ENCODE assay signal across 22 mouse cellular contexts in the genomic region with DNA sequence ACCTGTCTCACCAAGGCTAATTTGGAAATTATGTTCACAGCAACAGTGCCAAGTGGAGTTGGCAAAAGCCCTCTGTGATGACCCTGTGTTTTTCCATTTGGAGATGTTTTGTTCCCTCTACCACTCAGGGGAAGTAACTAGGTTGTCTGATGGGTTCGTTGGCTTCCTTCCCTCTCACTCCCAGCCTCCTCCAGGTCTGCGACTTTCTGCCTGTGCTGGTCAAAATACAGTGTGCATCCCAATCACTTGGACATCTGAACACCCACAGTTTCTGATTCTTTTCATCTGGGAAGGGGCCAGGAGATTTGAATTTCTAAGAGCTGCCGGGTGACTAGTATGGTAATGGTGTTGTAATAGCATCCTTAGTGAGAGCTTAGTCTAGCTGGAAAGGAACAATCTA. TPM values are rescaled to one million over a fixed set of nuclear protein-coding genes. Genes with fewer than 3 reads are reported as not detected.
A peak's percentile ranks its signal among the peaks of the same experiment; 100 is the strongest.
DNase-seq lines count a peak whose midpoint lies in the region; ATAC-seq and TF ChIP-seq lines count a peak whose summit lies in the region.
"Had no signal": no experiment of that assay in that cellular context is flagged by ENCODE, and none has a peak within 500 bp of the region (broad histone marks: within the 10 kb centered on the region; RNA-seq: fewer than 3 reads in every experiment).

No protein-coding gene starts in this region.

- H3K9ac ChIP-seq in forebrain, embryonic 14.5 days (ENCODE audit: low read length), result no peak overlapping the region
- no peak overlapping the region for H3K9ac ChIP-seq in forebrain, embryonic 13.5 days
- H3K9ac ChIP-seq in hindbrain, embryonic 11.5 days (ENCODE audit: low read depth, low read length), result no peak overlapping the region
- H3K9ac ChIP-seq in hindbrain, postnatal 0 days (replicated peaks; ENCODE audit: low read length), result no peak overlapping the region
- no peak overlapping the region for H3K9ac ChIP-seq in midbrain, embryonic 11.5 days (ENCODE audit: low read length)
- H3K9ac ChIP-seq in midbrain, embryonic 13.5 days (replicated peaks), result no peak overlapping the region
- H3K9ac ChIP-seq: embryonic facial prominence, embryonic 13.5 days; heart, embryonic 12.5 days; intestine, embryonic 15.5 days had no signal

- TF ChIP-seq CTCF in hindbrain, postnatal 0 days (IDR thresholded peaks at IDR 0.05; ENCODE audit: low read depth), result no peak

- no peak overlapping the region for H3K27ac ChIP-seq in forebrain, embryonic 14.5 days (ENCODE audit: low read depth, low read length)
- H3K27ac ChIP-seq in forebrain, embryonic 13.5 days, result no peak overlapping the region
- no peak overlapping the region for H3K27ac ChIP-seq in hindbrain, embryonic 11.5 days (ENCODE audit: low read depth, low read length)
- no peak overlapping the region for H3K27ac ChIP-seq in hindbrain, postnatal 0 days
- H3K27ac ChIP-seq in midbrain, embryonic 11.5 days (ENCODE audit: low read depth, low read length), result no peak overlapping the region
- H3K27ac ChIP-seq in midbrain, embryonic 13.5 days, result no peak overlapping the region
- H3K27ac ChIP-seq: embryonic facial prominence, embryonic 13.5 days; intestine, embryonic 15.5 days had no signal

- H3K27me3 ChIP-seq in forebrain, embryonic 14.5 days (replicated peaks; ENCODE audit: control insufficient read depth, insufficient read depth, low read length), result peaks cover 9% of the 10 kb centered on the region
- H3K27me3 ChIP-seq in forebrain, embryonic 13.5 days, result peaks cover 40% of the 10 kb centered on the region
- peaks cover 60% of the 10 kb centered on the region for H3K27me3 ChIP-seq in hindbrain, embryonic 11.5 days (ENCODE audit: control insufficient read depth, insufficient read depth, low read length)
- H3K27me3 ChIP-seq in hindbrain, postnatal 0 days (ENCODE audit: insufficient read depth, low read length), result peaks cover 5% of the 10 kb centered on the region; the same call in 1 of the 2 replicates
- peaks cover 65% of the 10 kb centered on the region for H3K27me3 ChIP-seq in midbrain, embryonic 11.5 days (ENCODE audit: control insufficient read depth, insufficient read depth, low read length)
- H3K27me3 ChIP-seq in midbrain, embryonic 13.5 days, result peaks cover 73% of the 10 kb centered on the region

- whole genome bisulfite sequencing in forebrain, embryonic 14.5 days, result 8% methylated on average over 3 of the region's 3 CpGs
- 7% methylated on average over 3 of the region's 3 CpGs for WGBS in forebrain, embryonic 13.5 days
- 3% methylated on average over 3 of the region's 3 CpGs for WGBS in hindbrain, embryonic 11.5 days
- WGBS in hindbrain, postnatal 0 days, result 4% methylated on average over 3 of the region's 3 CpGs
- 10% methylated on average over 3 of the region's 3 CpGs for WGBS in midbrain, embryonic 11.5 days
- 4% methylated on average over 3 of the region's 3 CpGs for WGBS in midbrain, embryonic 13.5 days

- no peak overlapping the region for H3K4me3 ChIP-seq in forebrain, embryonic 14.5 days (ENCODE audit: low read depth, low read length)
- H3K4me3 ChIP-seq in forebrain, embryonic 13.5 days, result no peak overlapping the region
- no peak overlapping the region for H3K4me3 ChIP-seq in hindbrain, embryonic 11.5 days (ENCODE audit: low read depth, low read length)
- no peak overlapping the region for H3K4me3 ChIP-seq in hindbrain, postnatal 0 days (ENCODE audit: low read length)
- H3K4me3 ChIP-seq in midbrain, embryonic 11.5 days (ENCODE audit: low read depth, low read length), result no peak overlapping the region
- H3K4me3 ChIP-seq in midbrain, embryonic 13.5 days (replicated peaks), result no peak overlapping the region

- DNase-seq in forebrain, embryonic 14.5 days (ENCODE audit: low spot score), result peak; percentile 6
- peak; percentile 32 for DNase-seq in hindbrain, embryonic 11.5 days (ENCODE audit: low spot score)
- no peak for DNase-seq in hindbrain, postnatal 0 days (ENCODE audit: low spot score)
- peak; percentile 89 for DNase-seq in midbrain, embryonic 11.5 days (ENCODE audit: low spot score, missing footprints)
- no peak for DNase-seq in left cerebral cortex, adult 8-10 months (ENCODE audit: low spot score in 2 of 2)
- DNase-seq: adrenal gland, postnatal 14 days; cerebellum, adult 18-20 months; cerebellum, adult 9-11 months; gastrocnemius, postnatal 10 days; heart, postnatal 36 days; kidney, adult 18-20 months had no signal

- H3K9me3 ChIP-seq in forebrain, embryonic 14.5 days (replicated peaks; ENCODE audit: control insufficient read depth, low read length), result no peaks in the 10 kb centered on the region
- H3K9me3 ChIP-seq in forebrain, embryonic 13.5 days (replicated peaks), result no peaks in the 10 kb centered on the region
- no peaks in the 10 kb centered on the region for H3K9me3 ChIP-seq in hindbrain, embryonic 11.5 days (ENCODE audit: control insufficient read depth, low read length)
- no peaks in the 10 kb centered on the region for H3K9me3 ChIP-seq in hindbrain, postnatal 0 days (ENCODE audit: low read length)
- no peaks in the 10 kb centered on the region for H3K9me3 ChIP-seq in midbrain, embryonic 11.5 days (ENCODE audit: control insufficient read depth, low read length)
- no peaks in the 10 kb centered on the region for H3K9me3 ChIP-seq in midbrain, embryonic 13.5 days
- H3K9me3 ChIP-seq: embryonic facial prominence, embryonic 13.5 days; forebrain, embryonic 15.5 days; heart, embryonic 12.5 days; intestine, embryonic 15.5 days had no signal

- no peaks in the 10 kb centered on the region for H3K36me3 ChIP-seq in forebrain, embryonic 14.5 days (ENCODE audit: control insufficient read depth, insufficient read depth, low read length)
- H3K36me3 ChIP-seq in forebrain, embryonic 13.5 days (ENCODE audit: poor library complexity, severe bottlenecking), result no peaks in the 10 kb centered on the region
- H3K36me3 ChIP-seq in hindbrain, embryonic 11.5 days (ENCODE audit: control insufficient read depth, insufficient read depth, low read length), result no peaks in the 10 kb centered on the region
- H3K36me3 ChIP-seq in hindbrain, postnatal 0 days (ENCODE audit: insufficient read depth, low read length), result no peaks in the 10 kb centered on the region
- no peaks in the 10 kb centered on the region for H3K36me3 ChIP-seq in midbrain, embryonic 11.5 days (ENCODE audit: control insufficient read depth, insufficient read depth, low read length)
- no peaks in the 10 kb centered on the region for H3K36me3 ChIP-seq in midbrain, embryonic 13.5 days
- H3K36me3 ChIP-seq: embryonic facial prominence, embryonic 13.5 days; forebrain, embryonic 15.5 days; heart, embryonic 12.5 days; intestine, embryonic 15.5 days had no signal

- ATAC-seq in forebrain, embryonic 14.5 days, result no peak
- ATAC-seq in forebrain, embryonic 13.5 days, result no peak
- no peak for ATAC-seq in hindbrain, embryonic 11.5 days (ENCODE audit: low FRiP score)
- no peak for ATAC-seq in hindbrain, postnatal 0 days
- ATAC-seq in midbrain, embryonic 11.5 days (ENCODE audit: low FRiP score), result no peak
- no peak for ATAC-seq in midbrain, embryonic 13.5 days
- ATAC-seq: activated CD4-positive, CD25-positive, alpha-beta regulatory T cell, adult 4 months; forebrain, embryonic 15.5 days; intestine, embryonic 15.5 days; Patski had no signal

- peaks cover 18% of the 10 kb centered on the region for H3K4me1 ChIP-seq in forebrain, embryonic 14.5 days (ENCODE audit: control insufficient read depth, insufficient read depth, low read length)
- H3K4me1 ChIP-seq in forebrain, embryonic 13.5 days, result peaks cover 53% of the 10 kb centered on the region
- no peaks in the 10 kb centered on the region; the same call in 1 of the 2 replicates for H3K4me1 ChIP-seq in hindbrain, embryonic 11.5 days (replicated peaks; ENCODE audit: control insufficient read depth, insufficient read depth, low read length)
- no peaks in the 10 kb centered on the region for H3K4me1 ChIP-seq in hindbrain, postnatal 0 days (ENCODE audit: insufficient read depth, low read length)
- peaks cover 14% of the 10 kb centered on the region for H3K4me1 ChIP-seq in midbrain, embryonic 11.5 days (ENCODE audit: control insufficient read depth, insufficient read depth, low read length)
- peaks cover 43% of the 10 kb centered on the region for H3K4me1 ChIP-seq in midbrain, embryonic 13.5 days (replicated peaks)

- H3K4me2 ChIP-seq in forebrain, embryonic 14.5 days (ENCODE audit: low read length), result no peak overlapping the region
- no peak overlapping the region for H3K4me2 ChIP-seq in forebrain, embryonic 13.5 days
- H3K4me2 ChIP-seq in hindbrain, embryonic 11.5 days (replicated peaks; ENCODE audit: low read depth, low read length), result no peak overlapping the region
- no peak overlapping the region for H3K4me2 ChIP-seq in hindbrain, postnatal 0 days (ENCODE audit: low read depth, low read length)
- no peak overlapping the region for H3K4me2 ChIP-seq in midbrain, embryonic 11.5 days
- no peak overlapping the region for H3K4me2 ChIP-seq in midbrain, embryonic 13.5 days (replicated peaks)

RNA-seq across cellular contexts. Expression of a gene that starts 27.5 kb away (rescaled TPM):
- 29.2 and 33.6 TPM in 2 replicates for polyA plus RNA-seq in forebrain, embryonic 14.5 days (2014; fragmentation: Nextera tagmentation; extraction: Ambion mirVana)
- polyA plus RNA-seq in forebrain, embryonic 13.5 days (2015; fragmentation: Nextera tagmentation; extraction: Ambion mirVana), result 32.3 and 38.1 TPM in 2 replicates
- polyA plus RNA-seq in hindbrain, embryonic 11.5 days (2014; fragmentation: Nextera tagmentation; extraction: Ambion mirVana), result 41.1 and 42.3 TPM in 2 replicates
- 20.0 and 34.0 TPM in 2 replicates for total RNA-seq in hindbrain, postnatal 0 days (2014; rRNA removed)
- 16.1 and 17.8 TPM in 2 replicates for polyA plus RNA-seq in hindbrain, postnatal 0 days (2015; fragmentation: Nextera tagmentation; extraction: Ambion mirVana)
- 35.8 and 36.4 TPM in 2 replicates for polyA plus RNA-seq in midbrain, embryonic 11.5 days (2014; fragmentation: Nextera tagmentation; extraction: Ambion mirVana)
- polyA plus RNA-seq in midbrain, embryonic 13.5 days (2015; fragmentation: Nextera tagmentation; extraction: Ambion mirVana), result 36.5 and 39.5 TPM in 2 replicates
- 10 to 100 TPM; 19.8 to 24.6 (median 22.9) TPM for total RNA-seq in left cerebral cortex, adult 8-10 months (2022)

RNA-seq across cellular contexts. Expression of a gene that starts 28.5 kb away (rescaled TPM):
- polyA plus RNA-seq in forebrain, embryonic 14.5 days (2014; fragmentation: Nextera tagmentation; extraction: Ambion mirVana), result 2.5 and 2.6 TPM in 2 replicates
- 7.1 and 9.3 TPM in 2 replicates for polyA plus RNA-seq in forebrain, embryonic 13.5 days (2015; fragmentation: Nextera tagmentation; extraction: Ambion mirVana)
- 120 TPM in 2 replicates for polyA plus RNA-seq in hindbrain, embryonic 11.5 days (2014; fragmentation: Nextera tagmentation; extraction: Ambion mirVana)
- 2.0 and 2.8 TPM in 2 replicates for total RNA-seq in hindbrain, postnatal 0 days (2014; rRNA removed)
- 1.5 and 1.6 TPM in 2 replicates for polyA plus RNA-seq in hindbrain, postnatal 0 days (2015; fragmentation: Nextera tagmentation; extraction: Ambion mirVana)
- 40.1 and 43.9 TPM in 2 replicates for polyA plus RNA-seq in midbrain, embryonic 11.5 days (2014; fragmentation: Nextera tagmentation; extraction: Ambion mirVana)
- 20.5 and 22.4 TPM in 2 replicates for polyA plus RNA-seq in midbrain, embryonic 13.5 days (2015; fragmentation: Nextera tagmentation; extraction: Ambion mirVana)
- 10 to 100 TPM; 11.7 to 19.2 (median 15.1) TPM for total RNA-seq in left cerebral cortex, adult 8-10 months (2022)
- total RNA-seq: heart, adult 8-10 months; heart, postnatal 36 days had no signal
- polyA plus RNA-seq: activated CD4-positive, CD25-positive, alpha-beta regulatory T cell, adult 4 months; heart, embryonic 16.5 days; intestine, embryonic 15.5 days had no signal

RNA-seq across cellular contexts. Expression of a gene that starts 59.9 kb away (rescaled TPM):
- 3.3 and 3.7 TPM in 2 replicates for polyA plus RNA-seq in forebrain, embryonic 14.5 days (2014; fragmentation: Nextera tagmentation; extraction: Ambion mirVana)
- 3.1 and 4.2 TPM in 2 replicates for polyA plus RNA-seq in forebrain, embryonic 13.5 days (2015; fragmentation: Nextera tagmentation; extraction: Ambion mirVana)
- 5.5 and 6.8 TPM in 2 replicates for polyA plus RNA-seq in hindbrain, embryonic 11.5 days (2014; fragmentation: Nextera tagmentation; extraction: Ambion mirVana)
- 12.5 and 13.1 TPM in 2 replicates for total RNA-seq in hindbrain, postnatal 0 days (2014; rRNA removed)
- 3.6 and 4.5 TPM in 2 replicates for polyA plus RNA-seq in hindbrain, postnatal 0 days (2015; fragmentation: Nextera tagmentation; extraction: Ambion mirVana)
- polyA plus RNA-seq in midbrain, embryonic 11.5 days (2014; fragmentation: Nextera tagmentation; extraction: Ambion mirVana), result 5.1 and 5.3 TPM in 2 replicates
- polyA plus RNA-seq in midbrain, embryonic 13.5 days (2015; fragmentation: Nextera tagmentation; extraction: Ambion mirVana), result 4.0 and 4.9 TPM in 2 replicates
- 1 to 10 TPM; 6.4 to 8.2 (median 6.6) TPM for total RNA-seq in left cerebral cortex, adult 8-10 months (2022)
- total RNA-seq: CH12.LX had no signal
- polyA plus RNA-seq: activated CD4-positive, CD25-positive, alpha-beta regulatory T cell, adult 4 months; Patski had no signal

Comparison
In these comparisons a context has a peak if more than half of its experiments do, and no peak if none do; other contexts are left out.
1. DNase-seq: peak in forebrain, embryonic 14.5 days (single experiment), hindbrain, embryonic 11.5 days (single experiment) and midbrain, embryonic 11.5 days (single experiment); none in hindbrain, postnatal 0 days (single experiment) and left cerebral cortex, adult 8-10 months (0 of 2).